In genomic region chr5:150125920-150126319, GRCm38 (mm10) we compare ENCODE assay signal across 18 mouse cellular contexts.
"Had no signal": no experiment of that assay in that cellular context is flagged by ENCODE, and none has a peak within 500 bp of the region (broad histone marks: within the 10 kb centered on the region; RNA-seq: fewer than 3 reads in every experiment).

No protein-coding gene starts in this region.

- ATAC-seq: liver, postnatal 0 days; lung, postnatal 0 days; midbrain, embryonic 13.5 days; midbrain, embryonic 16.5 days had no signal

- H3K27ac ChIP-seq: liver, embryonic 15.5 days; lung, embryonic 15.5 days; macrophage; midbrain, embryonic 13.5 days; neural tube, embryonic 12.5 days; stomach, embryonic 15.5 days; stomach, postnatal 0 days had no signal

- H3K4me2 ChIP-seq: liver, embryonic 15.5 days; lung, embryonic 15.5 days; midbrain, embryonic 11.5 days; midbrain, embryonic 13.5 days; neural tube, embryonic 12.5 days; stomach, embryonic 15.5 days had no signal

- H3K9me3 ChIP-seq: liver, embryonic 15.5 days; lung, embryonic 15.5 days; megakaryocyte, embryonic 14.5 days; midbrain, embryonic 13.5 days; neural tube, embryonic 12.5 days; stomach, embryonic 15.5 days had no signal

- H3K4me3 ChIP-seq: liver, embryonic 15.5 days; lung, embryonic 15.5 days; megakaryocyte, embryonic 14.5 days; midbrain, embryonic 13.5 days; neural tube, embryonic 12.5 days; stomach, embryonic 15.5 days had no signal

- H3K27me3 ChIP-seq: liver, embryonic 15.5 days; lung, embryonic 15.5 days; megakaryocyte, embryonic 14.5 days; midbrain, embryonic 13.5 days; neural tube, embryonic 12.5 days; stomach, embryonic 15.5 days had no signal

- DNase-seq: liver, postnatal 0 days; lung, adult 2 months; lung, postnatal 14 days; lung, postnatal 36 days; right cerebral cortex, postnatal 14 days; thymus, postnatal 25 days; thymus, postnatal 4 days had no signal

- H3K9ac ChIP-seq: liver, embryonic 15.5 days; liver, postnatal 0 days; lung, embryonic 15.5 days; midbrain, embryonic 13.5 days; neural tube, embryonic 12.5 days; stomach, embryonic 15.5 days had no signal

- H3K4me1 ChIP-seq: liver, embryonic 15.5 days; lung, embryonic 15.5 days; neural tube, embryonic 12.5 days; stomach, embryonic 15.5 days had no signal

- H3K36me3 ChIP-seq: liver, embryonic 15.5 days; lung, embryonic 15.5 days; midbrain, embryonic 13.5 days; neural tube, embryonic 12.5 days; stomach, embryonic 15.5 days had no signal
